ENCODE assay signal across 9 mouse cellular contexts in genomic region chr19:45283302-45283701, GRCm38 (mm10). TPM values are rescaled to one million over a fixed set of nuclear protein-coding genes. Genes with fewer than 3 reads are reported as not detected.
A peak's percentile ranks its signal among the peaks of the same experiment; 100 is the strongest.
DNase-seq lines count a peak whose midpoint lies in the region; ATAC-seq and TF ChIP-seq lines count a peak whose summit lies in the region.
"Had no signal": no experiment of that assay in that cellular context is flagged by ENCODE, and none has a peak within 500 bp of the region (broad histone marks: within the 10 kb centered on the region; RNA-seq: fewer than 3 reads in every experiment).

No protein-coding gene starts in this region.

- no peaks in the 10 kb centered on the region for H3K36me3 ChIP-seq in hindbrain, embryonic 15.5 days
- H3K36me3 ChIP-seq in liver, embryonic 14.5 days (replicated peaks; ENCODE audit: control insufficient read depth, insufficient read depth, low read depth), result no peaks in the 10 kb centered on the region
- H3K36me3 ChIP-seq: stomach, embryonic 15.5 days had no signal

- peak overlapping the region; percentile 43; the same call in 1 of the 2 replicates for H3K4me3 ChIP-seq in gastrocnemius, adult 2 months
- no peak overlapping the region for H3K4me3 ChIP-seq in hindbrain, embryonic 15.5 days
- no peak overlapping the region for H3K4me3 ChIP-seq in liver, embryonic 14.5 days (ENCODE audit: insufficient read depth in 1 of 2, low read depth in 2 of 2, low read length in 2 of 2)
- H3K4me3 ChIP-seq: stomach, embryonic 15.5 days had no signal

- H3K9ac ChIP-seq in hindbrain, embryonic 15.5 days, result no peak overlapping the region
- no peak overlapping the region for H3K9ac ChIP-seq in liver, embryonic 14.5 days (replicated peaks)
- H3K9ac ChIP-seq: stomach, embryonic 15.5 days had no signal

- WGBS in hindbrain, embryonic 15.5 days, result 7% methylated on average over 10 of the region's 10 CpGs
- WGBS in liver, embryonic 14.5 days (ENCODE audit: insufficient replicate concordance), result 8% methylated on average over 10 of the region's 10 CpGs

- peaks cover 10% of the 10 kb centered on the region for H3K4me1 ChIP-seq in hindbrain, embryonic 15.5 days (replicated peaks)
- no peaks in the 10 kb centered on the region for H3K4me1 ChIP-seq in liver, embryonic 14.5 days (replicated peaks; ENCODE audit: control insufficient read depth in 2 of 2, insufficient read depth in 2 of 2, low read length in 1 of 2)
- H3K4me1 ChIP-seq: stomach, embryonic 15.5 days had no signal

- no peak for ATAC-seq in hindbrain, embryonic 15.5 days (ENCODE audit: low FRiP score, low read depth)
- no peak for ATAC-seq in liver, embryonic 14.5 days (ENCODE audit: insufficient read depth)

- no peaks in the 10 kb centered on the region for H3K27me3 ChIP-seq in hindbrain, embryonic 15.5 days
- H3K27me3 ChIP-seq in liver, embryonic 14.5 days (ENCODE audit: control insufficient read depth, insufficient read depth, low read length), result peaks cover 10% of the 10 kb centered on the region

- intact Hi-C loops in gastrocnemius, adult 2 months (cut with DNase I), result loop anchor here (2.0 kb wide), 1 partner anchor 63 kb away; no protein-coding TSS in a partner anchor

- H3K4me2 ChIP-seq in hindbrain, embryonic 15.5 days, result 0 out of 2 replicates have a peak overlapping the region, but pooled peaks have one; percentile 8
- H3K4me2 ChIP-seq in liver, embryonic 14.5 days (ENCODE audit: low read depth), result no peak overlapping the region
- H3K4me2 ChIP-seq: stomach, embryonic 15.5 days had no signal

- peak; percentile 15 for DNase-seq in CD4-positive helper T cell, adult 2 months (ENCODE audit: low read depth, low spot score)
- peak; percentile 47 for DNase-seq in Muller cell, postnatal 12 days (ENCODE audit: inconsistent ontology term)
- peak; percentile 90 to 92 for DNase-seq in cerebellum, postnatal 10 days
- DNase-seq in gastrocnemius, adult 2 months, result peak; percentile 82
- DNase-seq in liver, embryonic 14.5 days (ENCODE audit: low read depth in 3 of 3, low spot score in 3 of 3), result no peak
- peak; percentile 61 to 81 for DNase-seq in right cerebral cortex, adult 2 months (ENCODE audit: low spot score in 2 of 2)

- TF ChIP-seq CTCF in gastrocnemius, adult 2 months (IDR thresholded peaks at IDR 0.05), result peak; percentile 87
- TF ChIP-seq CTCF in liver, embryonic 14.5 days (IDR thresholded peaks at IDR 0.05; ENCODE audit: low read depth), result peak; percentile 68

- H3K27ac ChIP-seq in gastrocnemius, adult 2 months, result no peak overlapping the region
- no peak overlapping the region for H3K27ac ChIP-seq in hindbrain, embryonic 15.5 days (replicated peaks)
- H3K27ac ChIP-seq in liver, embryonic 14.5 days, result no peak overlapping the region
- H3K27ac ChIP-seq: stomach, embryonic 15.5 days had no signal

- H3K9me3 ChIP-seq in hindbrain, embryonic 15.5 days, result no peaks in the 10 kb centered on the region
- H3K9me3 ChIP-seq in liver, embryonic 14.5 days (ENCODE audit: control insufficient read depth, low read length), result no peaks in the 10 kb centered on the region
- H3K9me3 ChIP-seq: stomach, embryonic 15.5 days had no signal

- TF ChIP-seq EP300 in liver, embryonic 14.5 days (IDR thresholded peaks at IDR 0.05; ENCODE audit: low read depth), result no peak

RNA-seq across cellular contexts. Expression of gene Lbx1, which starts 47.7 kb away (rescaled TPM):
- 10 to 100 TPM; 46.0 to 66.8 TPM for total RNA-seq in gastrocnemius, adult 2 months (2021)
- polyA plus RNA-seq in hindbrain, embryonic 15.5 days (2015; fragmentation: Nextera tagmentation; extraction: Ambion mirVana), result 9.9 and 12.2 TPM in 2 replicates
- not detected in 2 replicates for polyA plus RNA-seq in liver, embryonic 14.5 days (2012; rRNA removed)
- not detected in 2 replicates for polyA plus RNA-seq in liver, embryonic 14.5 days (2014; fragmentation: Nextera tagmentation; extraction: Ambion mirVana)
- total RNA-seq: layer of hippocampus, postnatal 25 days had no signal
- polyA plus RNA-seq: stomach, embryonic 15.5 days had no signal

Comparison
In these comparisons a context has a peak if more than half of its experiments do, and no peak if none do; other contexts are left out.
1. DNase-seq: peak in CD4-positive helper T cell, adult 2 months (single experiment), Muller cell, postnatal 12 days (single experiment), cerebellum, postnatal 10 days (2 of 2), gastrocnemius, adult 2 months (single experiment) and right cerebral cortex, adult 2 months (2 of 2); none in liver, embryonic 14.5 days (0 of 3).
2. RNA of gene Lbx1, which starts 47.7 kb away (polyA plus RNA-seq): 9.9 to 12.2 TPM in hindbrain, embryonic 15.5 days; not detected in liver, embryonic 14.5 days; every median in the first group is over 10 times any median in the second.